Mouse (Mus musculus) retina, adult 2 months (tissue): ENCODE data around the gene Zmynd8.
A peak's percentile ranks its signal among the peaks of the same experiment; 100 is the strongest.
"Not testable (repeated sequence)": the region's sequence is repeated elsewhere in the genome, so short reads cannot be mapped to it uniquely, and the experiment has no call there.

Experiments
- DNase-seq: peaks from one replicate; pipeline ENCODE4 v3.0.0-alpha.2; 2012; ENCODE audit warnings: low read depth, low spot score

Zmynd8 gene

DNA sequence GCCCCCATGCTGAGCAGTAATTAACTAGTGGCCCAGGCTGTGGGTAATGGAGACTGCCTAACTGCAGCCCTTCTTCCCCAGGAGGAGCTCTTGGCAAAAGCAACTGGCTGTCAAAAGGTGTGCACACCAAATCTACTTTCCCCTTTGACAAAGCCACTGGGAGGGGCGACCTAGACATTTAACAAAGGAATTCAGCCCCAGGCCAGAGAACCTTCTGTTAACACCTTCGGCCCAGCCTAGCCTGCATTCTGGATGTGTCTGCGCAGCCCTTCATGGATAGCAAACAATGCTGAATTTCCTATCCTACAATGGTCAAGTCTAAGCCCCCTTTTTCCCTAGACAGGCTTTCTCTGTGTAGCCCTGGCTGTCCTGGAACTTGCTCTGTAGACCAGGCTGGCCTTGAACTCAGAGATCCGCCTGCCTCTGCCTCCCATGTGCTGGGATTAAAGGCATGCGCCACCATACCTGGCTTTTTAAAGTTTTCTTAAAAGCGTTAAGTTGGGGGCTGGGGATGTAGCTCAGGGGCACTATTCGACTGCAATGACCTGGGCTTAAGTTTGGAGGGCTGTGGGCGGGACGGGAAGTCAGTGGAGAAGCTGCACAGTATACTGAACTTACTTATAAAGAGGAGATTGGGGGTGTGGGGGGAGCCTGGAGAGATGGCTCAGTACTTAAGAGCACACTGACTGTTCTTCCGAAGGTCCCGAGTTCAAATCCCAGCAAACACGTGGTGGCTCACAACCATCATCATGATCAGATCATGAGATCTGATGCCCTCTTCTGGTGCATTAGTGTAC lies 90.4 kb downstream of the Zmynd8 start:
- DNase-seq = no peak

DNA sequence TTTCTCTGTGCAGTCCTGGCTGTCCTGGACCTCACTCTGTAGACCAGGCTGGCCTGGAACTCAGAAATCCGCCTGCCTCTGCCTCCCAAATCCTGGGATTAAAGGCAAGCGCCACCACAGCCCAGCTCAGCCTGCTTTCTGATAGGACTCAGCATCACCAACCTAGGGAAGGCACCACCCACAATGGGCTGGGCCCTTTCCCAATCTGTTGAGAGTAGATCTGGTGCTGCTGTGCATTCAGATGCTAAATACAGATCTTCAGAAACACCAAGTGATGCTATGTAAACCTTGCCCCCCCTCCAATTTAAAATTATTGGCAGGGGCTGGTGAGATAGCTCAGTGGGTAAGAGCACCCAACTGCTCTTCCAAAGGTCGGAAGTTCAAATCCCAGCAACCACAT lies 98.6 kb downstream of the Zmynd8 start:
- not testable (repeated sequence) for DNase-seq

DNA sequence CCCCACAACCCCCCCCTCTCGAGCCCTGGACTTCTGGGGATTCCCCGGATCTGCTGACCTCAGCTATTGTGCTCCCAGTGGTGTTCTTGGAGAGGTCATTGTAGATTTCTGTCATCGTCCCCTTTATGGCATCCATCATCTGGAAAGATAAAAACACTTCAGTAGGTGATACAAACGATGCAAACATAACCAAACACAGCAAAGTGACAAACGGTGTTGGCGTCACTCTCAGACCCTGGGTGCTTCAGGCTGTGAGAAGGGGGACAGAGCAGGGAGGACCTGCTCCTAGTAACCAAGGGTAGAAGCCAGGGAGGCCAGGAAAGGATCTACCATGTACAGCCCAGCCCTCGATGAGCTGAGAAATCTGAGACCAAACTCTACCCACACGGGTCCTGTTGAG lies 100.9 kb downstream of the Zmynd8 start:
- no peak for DNase-seq

DNA sequence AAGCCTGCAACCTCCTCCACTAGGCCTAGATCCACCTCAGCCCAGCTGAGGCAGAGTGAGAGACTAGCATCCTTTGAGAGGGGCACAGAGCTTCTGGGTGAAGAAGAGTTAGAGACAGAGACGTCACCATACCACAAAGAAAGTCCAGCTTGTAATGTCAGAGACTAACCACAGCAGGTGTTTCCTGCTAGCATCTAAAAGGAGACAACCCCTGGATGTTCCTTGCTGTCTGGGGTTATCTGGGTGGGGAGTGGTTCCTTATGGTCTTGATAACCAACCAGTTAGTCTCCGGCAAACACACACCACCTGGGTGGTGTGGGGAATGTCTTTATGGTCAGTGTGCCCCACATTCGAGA lies 105.6 kb downstream of the Zmynd8 start:
- no peak for DNase-seq

DNA sequence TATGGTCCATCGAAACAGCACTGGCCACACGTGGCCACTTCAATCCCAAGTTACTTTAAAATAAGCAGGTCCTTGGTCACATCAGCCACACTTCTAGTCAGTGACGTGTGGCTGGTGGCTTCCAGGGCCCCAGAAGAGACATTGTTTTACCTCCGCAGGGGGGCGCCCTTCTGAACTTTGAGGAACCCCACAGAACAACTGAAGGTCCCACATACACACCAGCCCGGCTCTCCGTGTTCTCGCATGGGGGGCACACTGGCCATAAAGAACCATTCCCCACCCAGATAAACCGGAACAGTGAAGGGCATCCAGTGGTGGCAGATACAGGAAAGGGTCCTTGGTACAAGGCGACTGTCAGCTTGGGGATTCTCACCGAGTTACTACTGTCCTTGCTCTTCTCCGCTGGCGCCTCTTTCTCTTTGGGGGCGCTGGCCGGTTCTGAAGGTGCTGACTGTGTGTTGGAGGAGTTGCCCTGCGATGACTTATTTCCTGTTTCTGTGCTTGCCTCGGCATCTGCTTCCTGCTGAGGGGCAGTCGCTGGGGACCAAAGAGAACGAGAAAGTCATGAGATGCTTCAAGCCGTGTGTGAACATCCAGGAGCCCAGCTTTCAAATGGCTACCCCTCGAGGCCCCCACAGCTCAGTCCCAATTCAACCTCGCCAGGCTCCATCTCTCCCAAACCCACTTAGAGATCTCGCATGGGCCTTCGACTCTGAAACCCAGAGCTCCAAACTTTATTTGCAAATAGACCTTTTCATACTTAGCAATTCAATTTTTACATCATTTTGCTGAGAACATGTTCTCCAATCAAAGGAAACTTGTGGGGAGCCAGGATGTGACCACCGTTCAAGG lies 106.2 kb downstream of the Zmynd8 start:
- DNase-seq = no peak

DNA sequence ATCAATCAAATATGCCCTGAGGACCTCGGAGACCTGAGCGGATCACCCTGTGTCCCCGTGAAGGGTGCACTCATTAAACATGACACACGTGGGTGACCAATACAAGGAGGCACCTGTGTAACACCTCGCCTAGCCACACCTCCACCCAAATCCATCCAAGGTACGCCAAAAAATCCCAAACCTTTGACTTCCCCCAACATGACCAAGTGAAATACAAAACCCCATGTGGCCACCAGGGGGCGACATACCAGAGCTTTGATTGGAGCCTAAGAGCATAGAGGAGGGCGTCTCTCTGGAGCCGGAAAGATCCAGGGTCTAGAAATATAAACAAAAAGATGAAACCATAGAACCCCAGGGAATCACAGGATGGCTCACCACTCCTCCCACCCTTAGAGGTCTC lies 107.2 kb downstream of the Zmynd8 start:
- peak; percentile 44 for DNase-seq

DNA sequence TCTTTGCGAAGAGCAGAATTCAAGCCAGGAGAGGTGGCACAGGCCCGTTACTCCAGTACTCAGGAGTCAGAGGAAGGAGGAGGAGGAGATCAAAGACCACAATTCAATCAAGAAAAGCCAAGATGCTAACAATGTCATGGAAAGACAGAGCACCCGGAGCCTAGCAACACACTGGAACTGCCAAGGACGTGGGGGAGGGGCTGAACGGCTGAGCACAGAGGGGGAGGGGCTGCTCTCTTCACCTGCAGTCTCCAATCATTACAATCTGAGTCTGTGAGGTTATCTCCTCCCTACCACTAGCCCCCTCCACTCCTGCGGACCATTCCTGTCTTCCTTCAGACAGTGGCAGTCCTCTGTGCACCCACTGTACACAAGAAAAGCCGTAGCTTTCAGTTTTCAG lies 107.8 kb downstream of the Zmynd8 start:
- DNase-seq = no peak

DNA sequence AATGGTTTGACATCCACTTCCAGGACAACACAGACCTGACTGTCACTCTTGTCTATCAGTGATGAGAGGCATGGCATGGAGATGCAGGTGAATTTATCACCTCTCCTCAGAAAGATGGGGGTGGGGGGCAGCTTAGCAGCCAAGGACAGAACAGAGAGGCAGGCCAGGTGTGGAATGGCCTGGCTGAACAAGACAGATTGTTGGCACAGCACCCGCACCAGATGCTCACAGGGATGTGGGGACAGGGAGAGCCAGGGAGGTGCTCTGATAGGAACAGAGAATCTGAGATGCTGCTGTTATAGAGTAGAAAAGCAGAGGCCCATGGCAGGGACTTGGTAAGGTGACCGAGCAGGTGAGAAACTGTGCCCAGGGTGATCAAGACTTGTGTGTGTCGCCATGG lies 109.1 kb downstream of the Zmynd8 start:
- DNase-seq = no peak

DNA sequence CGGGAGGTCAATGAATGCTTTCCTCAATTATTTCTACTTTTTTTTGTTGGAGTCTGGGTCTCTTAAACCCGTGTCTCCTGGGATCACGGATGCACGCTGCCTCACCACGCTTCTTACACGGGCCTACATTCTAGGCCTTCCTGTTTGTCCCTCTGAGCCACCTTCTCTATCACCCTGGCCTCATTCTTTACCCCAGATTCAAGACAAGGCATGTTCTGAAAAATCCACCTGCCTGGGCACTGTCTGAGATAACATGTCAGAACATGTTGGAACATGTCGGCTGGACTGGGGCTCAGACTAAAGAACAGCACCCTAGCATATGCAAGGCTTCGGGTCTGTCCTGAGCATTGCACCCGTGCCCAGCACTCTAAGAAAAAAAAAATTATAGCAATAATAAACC lies 110.0 kb downstream of the Zmynd8 start:
- DNase-seq = no peak

DNA sequence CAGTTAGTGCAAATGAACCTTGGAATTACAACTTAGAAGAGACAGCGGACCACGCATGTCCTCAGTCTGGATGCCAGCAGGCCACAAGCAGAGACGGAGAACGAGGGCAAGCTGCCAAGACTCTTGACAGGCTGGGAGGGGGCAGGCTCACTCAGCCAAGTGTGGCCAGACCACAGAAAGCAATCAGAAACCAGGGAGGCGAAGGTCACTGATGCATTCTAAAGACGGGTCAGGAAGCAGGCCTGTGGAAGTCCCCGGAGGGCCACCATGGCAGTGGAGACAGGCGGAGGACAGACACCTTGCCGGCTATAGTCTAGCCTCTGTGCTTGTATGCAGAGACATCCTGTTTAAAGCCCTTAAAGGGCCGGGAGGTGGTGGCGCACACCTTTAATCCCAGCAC lies 110.8 kb downstream of the Zmynd8 start:
- no peak for DNase-seq

DNA sequence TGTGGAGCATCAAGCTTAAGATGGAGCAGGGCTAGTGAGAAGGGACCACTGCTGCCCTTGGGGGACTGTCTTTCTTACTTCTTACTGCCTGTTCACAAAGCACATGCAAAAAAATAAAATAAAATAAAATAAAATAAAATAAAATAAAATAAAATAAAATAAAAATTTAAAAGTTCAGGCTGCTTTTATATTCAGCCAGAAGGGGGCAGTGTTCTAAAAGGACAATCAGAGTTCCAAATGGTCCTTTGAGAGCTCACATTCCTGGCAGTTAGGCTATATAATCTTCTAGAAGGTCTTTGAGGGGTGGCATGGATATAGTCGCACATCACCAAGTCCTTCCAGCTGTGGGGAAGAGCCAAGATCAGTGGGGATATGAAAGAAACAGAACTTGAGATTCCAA lies 112.3 kb downstream of the Zmynd8 start:
- no peak for DNase-seq

DNA sequence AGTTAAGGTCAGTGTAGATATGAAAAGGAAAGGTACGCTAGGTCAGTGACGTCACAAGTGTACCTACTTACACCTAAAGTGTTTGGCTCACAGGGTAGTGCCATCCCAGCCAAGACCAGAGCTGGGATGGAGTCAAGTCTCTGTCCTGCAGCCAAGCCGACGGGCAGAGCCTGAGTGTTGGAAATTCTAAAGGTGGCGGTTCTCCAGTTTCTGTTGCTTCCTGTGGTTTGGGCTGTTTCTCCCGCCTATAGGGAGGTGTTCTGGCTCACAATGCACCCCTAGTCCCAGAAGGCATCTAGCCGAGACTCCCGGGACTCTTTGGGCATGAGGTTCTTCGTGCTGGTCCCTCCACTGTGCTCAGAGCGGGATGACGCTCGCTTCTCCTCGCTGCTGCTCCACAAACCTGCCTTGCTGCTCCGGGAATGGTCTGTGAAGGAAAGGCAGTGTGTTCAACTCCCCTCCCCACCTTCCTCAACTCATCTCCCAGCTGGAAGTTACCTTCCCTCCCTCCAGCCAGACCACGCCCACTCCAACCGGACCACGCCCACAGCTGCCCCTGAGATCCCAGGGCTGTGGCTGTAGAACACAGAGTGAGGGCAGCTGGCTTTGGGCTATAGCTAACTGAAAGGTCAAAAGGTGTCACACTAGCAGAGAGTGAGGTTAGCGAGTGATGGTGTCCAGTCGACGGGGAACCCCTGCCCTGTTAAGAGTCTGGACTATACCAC lies 113.3 kb downstream of the Zmynd8 start:
- DNase-seq = no peak

DNA sequence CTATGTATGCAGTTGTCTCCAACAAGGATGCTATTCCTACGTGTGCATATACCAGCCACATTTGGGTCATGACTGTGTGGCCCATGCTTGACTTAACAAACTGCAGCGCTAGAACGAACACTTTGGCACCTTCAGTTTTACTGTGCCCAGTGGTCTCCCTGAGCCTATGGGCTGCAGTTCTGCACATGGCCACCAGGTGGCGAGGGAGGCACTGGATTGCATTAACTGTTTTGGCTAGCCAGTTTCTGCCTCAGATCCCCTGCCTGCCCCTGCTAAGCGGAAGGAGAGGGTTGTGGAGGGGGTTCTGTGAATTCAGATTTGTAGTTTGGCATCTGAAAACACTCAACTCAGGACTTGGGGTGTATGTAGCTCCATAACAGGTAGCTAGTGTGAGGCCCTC lies 116.5 kb downstream of the Zmynd8 start:
- DNase-seq = peak; percentile 42

DNA sequence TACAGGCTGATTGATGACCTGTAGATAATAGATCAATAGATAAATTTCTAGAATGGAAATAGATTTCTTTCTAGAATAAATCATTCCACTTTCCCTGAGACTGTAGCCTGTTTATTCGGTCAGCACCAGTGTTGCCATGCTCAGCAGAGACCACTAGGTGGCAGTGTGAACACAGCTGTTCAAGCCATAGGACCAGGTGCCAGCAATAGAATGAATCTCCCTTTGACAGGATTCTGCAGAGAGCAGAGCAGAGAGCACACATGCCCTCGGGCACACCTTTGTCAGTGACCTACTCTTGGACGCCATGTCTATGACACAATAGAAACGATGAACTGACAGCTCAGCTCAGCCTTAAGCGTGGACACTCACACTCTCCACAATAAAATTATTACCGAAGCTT lies 119.9 kb downstream of the Zmynd8 start:
- peak; percentile 62 for DNase-seq

DNA sequence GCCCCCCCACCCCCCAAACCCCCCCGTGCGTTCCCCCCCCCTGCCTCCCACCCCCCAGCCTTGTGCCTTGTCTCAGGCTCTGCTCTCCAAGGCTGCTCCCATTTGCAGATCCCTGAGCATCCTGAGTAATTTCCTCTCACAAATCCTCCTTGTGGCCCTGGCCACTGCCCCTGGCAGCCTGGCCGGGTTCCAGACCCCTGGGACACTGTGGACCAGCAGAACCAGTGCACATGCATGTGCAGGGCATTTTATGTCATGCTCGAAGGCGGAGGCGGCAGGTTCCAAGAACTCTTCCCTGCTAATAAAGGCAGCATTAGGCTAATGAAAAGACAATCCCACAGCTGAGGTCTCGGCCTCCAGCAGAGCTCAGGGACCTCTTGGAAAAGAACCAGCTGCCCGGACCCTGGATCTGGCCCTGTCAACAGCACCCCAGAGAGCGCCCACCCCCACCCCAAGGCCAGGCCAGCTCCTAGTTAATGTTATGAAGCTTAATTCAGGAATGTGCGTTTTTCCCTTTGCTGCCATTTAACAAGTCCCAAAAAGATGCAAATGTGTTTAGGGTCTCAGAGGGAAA lies 129.4 kb downstream of the Zmynd8 start:
- DNase-seq = no peak

DNA sequence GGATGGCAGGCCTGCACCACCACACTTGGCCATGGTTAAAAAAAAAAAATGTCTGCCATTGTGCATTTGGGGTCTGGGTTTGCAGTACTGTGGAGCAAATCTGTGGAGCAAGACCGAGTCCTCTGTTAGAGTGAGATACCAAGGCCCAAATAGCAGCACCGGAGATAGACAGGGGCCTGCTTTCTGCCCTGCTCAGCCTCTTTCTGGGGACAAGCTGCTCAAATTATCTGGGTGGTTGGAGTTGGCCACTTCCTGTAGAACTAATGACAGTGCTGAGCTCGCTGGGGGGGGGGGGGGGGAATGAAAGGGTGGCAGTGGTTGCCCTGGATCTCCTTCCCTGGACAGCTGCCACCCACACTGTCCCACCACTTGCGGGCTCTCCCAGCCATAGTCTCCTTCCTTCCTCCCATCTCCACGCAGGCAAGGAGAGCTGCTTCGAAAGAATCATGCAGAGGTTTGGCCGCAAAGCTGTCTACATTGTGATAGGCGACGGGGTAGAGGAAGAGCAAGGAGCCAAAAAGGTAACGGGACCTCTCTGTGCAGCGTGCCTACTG lies 129.9 kb downstream of the Zmynd8 start:
- no peak for DNase-seq

DNA sequence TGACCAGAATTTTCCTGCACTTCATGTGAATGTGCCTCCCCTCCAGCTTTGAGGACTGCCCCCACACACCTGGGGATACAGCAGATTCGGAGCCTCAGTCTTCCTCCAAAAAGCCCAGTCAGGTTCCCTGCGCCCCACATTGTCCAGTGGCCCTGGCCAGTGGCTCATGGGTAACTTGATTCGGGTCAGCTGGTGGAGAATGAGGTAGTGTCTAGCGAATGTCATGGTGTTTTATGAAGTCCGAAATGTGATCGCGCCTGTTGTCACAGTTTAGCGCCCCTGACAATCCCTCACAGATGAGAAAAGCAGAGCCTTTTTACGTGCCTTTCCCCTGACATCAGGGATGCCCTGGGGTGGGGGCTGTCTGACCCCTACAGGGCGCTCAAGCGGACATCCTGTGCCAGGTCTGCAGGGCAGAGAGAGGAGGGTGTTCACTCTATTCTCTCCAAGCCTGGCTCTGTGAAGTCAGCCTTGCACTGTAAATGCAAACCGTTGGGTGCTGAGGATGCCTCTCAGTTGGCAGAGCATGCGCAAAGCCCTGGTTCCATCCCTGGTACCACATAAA lies 139.3 kb downstream of the Zmynd8 start:
- no peak for DNase-seq

DNA sequence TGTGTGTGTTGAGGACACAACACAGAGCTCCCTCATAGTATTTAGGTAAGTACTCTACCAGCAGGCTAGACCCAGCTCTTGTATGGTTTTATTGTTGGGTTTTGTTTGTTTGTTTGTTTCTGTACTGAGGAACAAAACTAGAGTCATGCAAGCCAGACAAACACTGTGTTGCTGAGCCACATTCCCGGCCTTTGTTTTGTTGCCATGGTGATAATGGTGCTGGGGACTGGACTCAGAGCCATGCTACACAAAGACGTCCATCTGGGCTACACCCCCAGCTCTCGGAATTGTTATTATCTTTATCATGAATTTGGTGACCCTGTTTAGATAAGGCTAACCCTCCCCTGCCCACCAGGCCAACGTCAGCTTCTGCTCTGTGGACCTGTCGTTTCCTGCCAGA lies 140.3 kb downstream of the Zmynd8 start:
- no peak for DNase-seq

DNA sequence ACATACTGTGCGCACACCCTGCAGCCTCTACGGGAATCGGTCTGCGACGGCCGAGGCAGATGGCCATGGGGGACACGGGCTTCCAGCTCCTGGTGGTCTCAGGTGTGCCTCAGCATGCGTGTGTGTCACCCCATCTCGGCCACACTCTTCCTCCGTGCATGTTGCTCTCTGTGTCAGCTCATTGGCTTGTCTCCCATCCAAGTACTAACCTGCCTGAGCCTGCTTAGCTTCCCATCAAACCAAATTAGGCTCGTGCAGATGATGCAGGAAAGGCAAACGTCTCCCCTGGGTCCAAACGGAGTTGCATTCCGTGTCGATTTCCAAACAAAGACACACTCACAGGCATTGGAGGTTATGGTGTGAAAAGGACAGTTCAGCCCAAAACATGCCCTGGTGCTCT lies 141.0 kb downstream of the Zmynd8 start:
- no peak for DNase-seq

DNA sequence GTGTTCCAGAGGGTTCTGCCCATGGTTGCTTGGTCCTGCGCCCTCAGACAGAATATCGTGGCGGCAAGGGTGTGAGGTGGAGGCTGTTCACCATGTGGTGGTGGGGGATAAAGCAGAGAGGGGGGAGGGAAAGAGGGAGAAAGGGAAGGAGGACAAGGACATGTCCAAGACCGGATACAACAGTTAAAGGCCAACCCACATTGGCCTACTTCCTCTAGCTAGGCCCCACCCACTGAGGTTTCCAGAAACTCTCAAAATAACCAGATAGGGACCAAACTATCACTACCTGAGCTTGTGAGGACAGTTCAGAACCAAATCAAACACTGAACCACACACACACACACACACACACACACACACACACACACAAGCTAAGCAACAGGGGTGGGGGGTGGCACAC lies 146.1 kb downstream of the Zmynd8 start:
- DNase-seq = no peak

DNA sequence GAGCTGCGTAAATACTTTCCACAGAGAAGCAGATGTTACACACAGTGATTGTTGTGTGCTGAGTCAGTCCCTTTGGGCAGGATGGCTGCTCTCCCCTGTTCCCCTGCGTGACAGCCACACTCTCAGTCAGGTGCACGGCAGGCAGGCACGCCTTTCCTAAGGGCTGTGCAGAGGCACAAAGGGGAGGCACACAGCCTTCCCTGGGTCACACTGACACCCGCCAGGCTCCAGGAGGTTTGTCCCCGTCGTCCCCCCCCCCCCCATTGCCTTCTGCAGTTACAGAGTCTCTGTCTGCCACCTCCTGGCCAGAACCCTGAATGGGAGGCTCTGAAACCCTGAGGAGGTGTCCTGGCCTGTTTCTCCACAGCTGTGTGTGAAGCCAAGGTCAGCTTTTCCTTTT lies 147.7 kb downstream of the Zmynd8 start:
- peak; percentile 29 for DNase-seq
